Mouse (Mus musculus): ENCODE data around the gene Hmga1b.
"Not testable (repeated sequence)": the region's sequence is repeated elsewhere in the genome, so short reads cannot be mapped to it uniquely, and the experiment has no call there.

The Hmga1b gene

GRCm38 (mm10) chr11:120762672-120763041 lies at the start of gene Hmga1b:
Gene Hmga1b (plus strand): TSS chr11:120762794.
- not testable (repeated sequence) for DNase-seq (ENCODE audit: low spot score in 2 of 2)

GRCm38 (mm10) chr11:120713580-120714518 lies 48.7 kb upstream of the Hmga1b start, which contains the start of the genes Cenpx and Lrrc45:
Gene Cenpx (minus strand): TSS chr11:120713738.
Gene Lrrc45 (plus strand): TSS chr11:120713925.
- DNase-seq (ENCODE audit: low spot score in 2 of 2): peak; percentile 97

GRCm38 (mm10) chr11:120714546-120714945 lies 48.0 kb upstream of the Hmga1b start:
- DNase-seq (ENCODE audit: low spot score in 2 of 2): no peak

- DNase-seq (ENCODE audit: low spot score in 2 of 2): no peak
Observed at GRCm38 (mm10) chr11:120715131-120715530, 47.5 kb upstream of the Hmga1b start.

- DNase-seq (ENCODE audit: low spot score in 2 of 2): no peak
Observed at GRCm38 (mm10) chr11:120719242-120719641, 43.4 kb upstream of the Hmga1b start.

GRCm38 (mm10) chr11:120719841-120720376 lies 42.7 kb upstream of the Hmga1b start:
- no peak for DNase-seq (ENCODE audit: low spot score in 2 of 2)

- DNase-seq (ENCODE audit: low spot score in 2 of 2): peak; percentile 80 to 95
Observed at GRCm38 (mm10) chr11:120720450-120720849, 42.1 kb upstream of the Hmga1b start.

- peak; percentile 62 to 73 for DNase-seq (ENCODE audit: low spot score in 2 of 2)
Observed at GRCm38 (mm10) chr11:120721124-120722066, 41.2 kb upstream of the Hmga1b start, which contains the start of gene Rac3. Gene Rac3 (plus strand): TSS chr11:120721470.

- DNase-seq (ENCODE audit: low spot score in 2 of 2): no peak
Observed at GRCm38 (mm10) chr11:120722067-120722630, 40.4 kb upstream of the Hmga1b start.

GRCm38 (mm10) chr11:120722761-120723382 lies 39.7 kb upstream of the Hmga1b start:
- no peak for DNase-seq (ENCODE audit: low spot score in 2 of 2)

- DNase-seq (ENCODE audit: low spot score in 2 of 2): no peak
Observed at GRCm38 (mm10) chr11:120723509-120723908, 39.1 kb upstream of the Hmga1b start.

- DNase-seq (ENCODE audit: low spot score in 2 of 2): no peak
Observed at GRCm38 (mm10) chr11:120726243-120727168, 36.1 kb upstream of the Hmga1b start.

GRCm38 (mm10) chr11:120727169-120727527 lies 35.4 kb upstream of the Hmga1b start, which contains the start of gene Dcxr:
Gene Dcxr (minus strand): TSS chr11:120727281.
- peak; percentile 82 to 86 for DNase-seq (ENCODE audit: low spot score in 2 of 2)

- DNase-seq (ENCODE audit: low spot score in 2 of 2): no peak
Observed at GRCm38 (mm10) chr11:120727564-120727963, 35.0 kb upstream of the Hmga1b start.

GRCm38 (mm10) chr11:120728530-120729240 lies 33.9 kb upstream of the Hmga1b start:
- no peak for DNase-seq (ENCODE audit: low spot score in 2 of 2)

GRCm38 (mm10) chr11:120729432-120730050 lies 33.1 kb upstream of the Hmga1b start:
- DNase-seq (ENCODE audit: low spot score in 2 of 2): not testable (repeated sequence)

- DNase-seq (ENCODE audit: low spot score in 2 of 2): peak in 1 of 2 experiments; percentile 12
Observed at GRCm38 (mm10) chr11:120730331-120730870, 32.2 kb upstream of the Hmga1b start.

GRCm38 (mm10) chr11:120731395-120731794 lies 31.2 kb upstream of the Hmga1b start:
- no peak for DNase-seq (ENCODE audit: low spot score in 2 of 2)

All from urinary bladder, postnatal 4 days (tissue).